Mouse (Mus musculus): ENCODE measurements around the gene Gtf2a1l. TPM values are rescaled to one million over a fixed set of nuclear protein-coding genes. Genes with fewer than 3 reads are reported as not detected.

Gtf2a1l gene
- total RNA-seq, 2 experiments from 2014 or later, result 0.47 to 0.63 TPM

Other genes starting within 250 kb of the Gtf2a1l start
- gene Foxn2, start 227.9 kb upstream of the Gtf2a1l start, total RNA-seq (2021), result 10 to 100 TPM; 15.4 to 16.0 TPM
- gene Ppp1r21, start 138.5 kb upstream of the Gtf2a1l start, total RNA-seq (2021), result 10 to 100 TPM; 76.6 to 80.7 TPM
- gene Ston1, start 71.0 kb upstream of the Gtf2a1l start, total RNA-seq (2021), result 1 to 10 TPM; 5.6 to 6.2 TPM
- gene Lhcgr, start 123.3 kb downstream of the Gtf2a1l start, total RNA-seq (2021), result under 1 TPM; 0.58 to 0.75 TPM